Mouse (Mus musculus) kidney, embryonic 15.5 days (tissue): ENCODE data around the gene Gnb5. TPM values are rescaled to one million over a fixed set of nuclear protein-coding genes. Genes with fewer than 3 reads are reported as not detected.
A peak's percentile ranks its signal among the peaks of the same experiment; 100 is the strongest.

Source experiments
- ATAC-seq: fragments of 200-750 bp; cut with Nextera tagmentation; replicated peaks from 2 replicates; pipeline ENCODE4 v1.8.0; 2017; ENCODE audit warnings: moderate TSS enrichment; ENCODE audit not compliant: low FRiP score
- H3K27ac ChIP-seq: fragments of 300-500 bp; sonication (generic); 2 replicates; pipeline ENCODE4 v1.5.1; 2015; ENCODE audit warnings: mild to moderate bottlenecking, inconsistent platforms
- H3K27me3 ChIP-seq: fragments of 300-500 bp; sonication (generic); 2 replicates; pipeline ENCODE4 v1.6.1; 2015; ENCODE audit warnings: inconsistent platforms
- H3K36me3 ChIP-seq: fragments of 300-500 bp; sonication (generic); 2 replicates; pipeline ENCODE4 v1.6.1; 2015; ENCODE audit warnings: inconsistent platforms
- H3K4me1 ChIP-seq: fragments of 300-500 bp; sonication (generic); 2 replicates; pipeline ENCODE4 v1.6.1; 2015; ENCODE audit warnings: inconsistent platforms
- H3K4me2 ChIP-seq: fragments of 300-500 bp; sonication (generic); 2 replicates; pipeline ENCODE4 v1.6.1; 2015; ENCODE audit warnings: moderate library complexity, mild to moderate bottlenecking, inconsistent platforms
- H3K4me3 ChIP-seq: fragments of 300-500 bp; sonication (generic); replicated peaks from 2 replicates; pipeline ENCODE4 v1.5.1; 2015; ENCODE audit warnings: mild to moderate bottlenecking, inconsistent platforms
- H3K9ac ChIP-seq: fragments of 300-500 bp; sonication (generic); 2 replicates; pipeline ENCODE4 v1.6.1; 2015; ENCODE audit warnings: mild to moderate bottlenecking, inconsistent platforms
- H3K9me3 ChIP-seq: fragments of 300-500 bp; sonication (generic); replicated peaks from 2 replicates; pipeline ENCODE4 v1.6.1; 2016; ENCODE audit warnings: inconsistent platforms
- WGBS: fragments of 180-500 bp; shearing (Covaris S2); methylation state at CpG from one replicate; pipeline ENCODE4 v1.1.7; 2015; ENCODE audit warnings: mixed read lengths; 5-methylcytosine and 5-hydroxymethylcytosine counted together
- polyA plus RNA-seq: library from polyadenylated mRNA; unstranded; fragments of >200 nt; fragmentation: Nextera tagmentation; extraction: Ambion mirVana; gene quantifications from 2 replicates; pipeline ENCODE4 v1.2.1, GENCODE M21; 2015

The Gnb5 gene
- polyA plus RNA-seq, 1 experiment from 2014 or later, result 27.3 TPM

DNA sequence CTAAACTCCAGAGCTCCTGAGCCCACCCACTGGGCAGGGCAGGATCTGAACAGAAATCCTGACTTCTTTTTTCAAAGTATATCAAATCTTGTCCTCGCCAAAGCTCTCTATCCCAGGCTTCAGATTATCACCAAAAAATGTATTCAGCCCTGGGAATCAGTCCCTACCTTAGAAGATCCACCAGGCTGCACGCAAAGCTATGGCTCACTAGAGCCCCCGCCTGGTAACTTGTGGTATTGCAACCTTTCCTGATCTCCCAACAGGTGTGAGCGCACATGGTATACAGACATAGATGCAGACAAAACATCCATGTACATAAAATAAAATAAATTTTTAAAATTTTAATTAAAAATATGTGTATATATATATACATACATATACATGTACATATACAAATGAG is 5.9 kb downstream of the Gnb5 start:
- Histone ChIP-seq H3K4me3 (no peak overlapping the region), H3K4me1 (peaks cover 22% of the 10 kb centered on the region), H3K9ac (no peak overlapping the region), H3K9me3 (no peaks in the 10 kb centered on the region), H3K27me3 (no peaks in the 10 kb centered on the region), H3K36me3 (no peaks in the 10 kb centered on the region), H3K27ac (no peak overlapping the region), H3K4me2 (no peak overlapping the region)
- 20% methylated on average over 4 of the region's 4 CpGs for WGBS
- no peak for ATAC-seq

DNA sequence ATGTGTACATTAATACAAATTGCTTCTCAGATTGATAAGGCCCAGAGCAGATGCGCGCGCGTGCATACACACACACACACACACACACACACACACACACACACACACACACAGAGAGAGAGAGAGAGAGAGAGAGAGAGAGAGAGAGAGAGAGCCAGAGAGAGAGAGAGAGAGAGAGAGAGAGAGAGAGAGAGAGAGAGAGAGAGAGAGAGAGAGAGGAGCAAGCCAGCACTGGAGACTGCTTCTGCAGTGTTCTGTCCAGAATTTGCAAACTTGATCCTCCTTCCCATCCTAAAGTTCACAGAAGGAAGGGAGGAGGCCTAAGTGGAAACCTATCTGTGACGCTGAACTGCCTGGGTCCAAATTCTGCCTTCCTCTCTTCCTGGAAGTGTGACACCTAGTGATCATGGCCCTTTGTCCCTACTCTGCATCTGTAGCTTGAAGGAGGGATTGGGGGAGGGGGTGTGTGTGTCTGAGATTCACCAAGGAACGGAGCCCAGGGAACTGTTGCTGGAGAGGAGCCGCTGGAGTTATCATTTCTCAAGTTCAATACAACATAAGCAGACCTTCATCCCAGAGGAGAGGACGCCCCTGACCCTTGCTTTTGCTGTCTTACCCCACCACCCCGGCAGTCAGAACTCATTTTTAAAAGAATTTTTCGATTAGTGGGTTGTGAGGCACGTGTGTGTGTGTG is 7.2 kb downstream of the Gnb5 start:
- Histone ChIP-seq H3K4me2 (peak overlapping the region; percentile 84), H3K4me1 (peaks cover 22% of the 10 kb centered on the region), H3K4me3 (peak overlapping the region; percentile 79), H3K27ac (peak overlapping the region; percentile 82; the same call in 1 of the 2 replicates), H3K27me3 (no peaks in the 10 kb centered on the region), H3K9ac (peak overlapping the region; percentile 67; the same call in 1 of the 2 replicates), H3K9me3 (no peaks in the 10 kb centered on the region), H3K36me3 (no peaks in the 10 kb centered on the region)
- peak; percentile 17; the same call in 1 of the 2 replicates for ATAC-seq
- 5% methylated on average over 7 of the region's 11 CpGs for WGBS

DNA sequence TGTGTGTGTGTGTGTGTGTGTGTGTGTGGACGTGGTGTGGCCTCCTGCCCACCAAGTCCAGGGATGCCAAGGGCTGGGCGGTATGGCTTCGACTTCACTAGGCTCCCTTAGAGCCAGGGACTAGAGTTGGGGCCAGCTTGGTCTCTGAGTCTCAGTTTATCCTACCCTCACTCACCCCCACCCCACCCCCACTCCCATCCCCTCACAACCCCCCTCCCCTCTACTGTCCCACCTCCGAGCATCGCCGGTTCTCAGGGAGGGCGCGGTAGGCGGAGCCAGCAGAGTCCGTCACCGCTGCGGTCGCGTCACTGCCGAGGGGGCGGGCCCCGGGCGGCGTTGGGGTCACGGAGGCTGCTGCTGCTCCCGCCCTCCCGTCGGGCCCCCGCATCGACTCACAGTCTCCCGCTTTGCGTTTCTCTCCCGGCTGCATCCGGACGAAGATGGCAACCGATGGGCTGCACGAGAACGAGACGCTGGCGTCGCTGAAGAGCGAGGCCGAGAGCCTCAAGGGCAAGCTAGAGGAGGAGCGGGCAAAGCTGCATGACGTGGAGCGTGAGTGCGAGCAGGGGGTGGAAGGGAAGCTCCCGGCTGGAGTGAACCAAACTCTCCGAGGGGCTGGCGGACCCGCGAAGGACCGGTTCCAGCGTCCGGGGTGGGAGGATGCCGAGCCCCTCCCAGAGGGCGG is 7.9 kb downstream of the Gnb5 start:
- Histone ChIP-seq H3K27ac (peak overlapping the region; percentile 82), H3K9ac (peak overlapping the region; percentile 67), H3K27me3 (no peaks in the 10 kb centered on the region), H3K9me3 (no peaks in the 10 kb centered on the region), H3K4me3 (peak overlapping the region; percentile 79), H3K4me1 (peaks cover 22% of the 10 kb centered on the region), H3K4me2 (peak overlapping the region; percentile 84), H3K36me3 (no peaks in the 10 kb centered on the region)
- under 1% methylated on average over 49 of the region's 52 CpGs for WGBS
- ATAC-seq, result peak; percentile 88

DNA sequence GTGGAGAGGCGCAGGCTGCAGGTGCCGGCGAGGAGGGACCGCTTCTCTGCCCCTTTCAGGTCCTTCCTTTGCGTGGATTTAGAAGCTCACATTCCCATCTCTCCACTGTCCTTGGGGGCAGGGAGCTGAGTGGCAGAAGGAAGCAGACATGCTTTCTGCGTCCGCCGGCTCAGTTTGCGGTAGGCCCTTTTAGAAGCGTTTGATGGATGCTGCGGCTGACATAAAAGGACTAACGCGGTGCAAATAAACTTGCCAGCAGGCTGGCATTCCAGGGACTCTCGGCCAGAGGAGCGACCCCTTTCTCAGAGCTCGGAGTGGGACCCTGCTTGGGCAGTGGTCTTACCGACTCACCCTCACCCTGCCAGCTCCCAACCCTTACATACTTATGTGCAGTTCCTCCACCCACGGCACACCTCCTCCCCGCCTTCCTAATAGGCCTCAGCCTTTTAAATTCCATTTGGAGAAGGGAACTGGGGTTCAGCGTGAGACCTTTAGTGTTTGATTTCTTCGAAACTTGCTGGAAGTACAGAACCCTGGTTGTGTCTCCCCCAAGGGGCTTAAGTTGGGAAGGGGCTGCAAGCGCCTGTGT is 8.5 kb downstream of the Gnb5 start:
- ATAC-seq, result peak; percentile 52
- H3K9me3 ChIP-seq, result no peaks in the 10 kb centered on the region
- WGBS, result 3% methylated on average over 22 of the region's 22 CpGs
- H3K4me1 ChIP-seq, result peaks cover 22% of the 10 kb centered on the region
- peak overlapping the region; percentile 84 for H3K4me2 ChIP-seq
- H3K36me3 ChIP-seq, result no peaks in the 10 kb centered on the region
- H3K9ac ChIP-seq, result peak overlapping the region; percentile 67
- H3K27me3 ChIP-seq, result no peaks in the 10 kb centered on the region
- peak overlapping the region; percentile 79 for H3K4me3 ChIP-seq
- peak overlapping the region; percentile 82 for H3K27ac ChIP-seq

DNA sequence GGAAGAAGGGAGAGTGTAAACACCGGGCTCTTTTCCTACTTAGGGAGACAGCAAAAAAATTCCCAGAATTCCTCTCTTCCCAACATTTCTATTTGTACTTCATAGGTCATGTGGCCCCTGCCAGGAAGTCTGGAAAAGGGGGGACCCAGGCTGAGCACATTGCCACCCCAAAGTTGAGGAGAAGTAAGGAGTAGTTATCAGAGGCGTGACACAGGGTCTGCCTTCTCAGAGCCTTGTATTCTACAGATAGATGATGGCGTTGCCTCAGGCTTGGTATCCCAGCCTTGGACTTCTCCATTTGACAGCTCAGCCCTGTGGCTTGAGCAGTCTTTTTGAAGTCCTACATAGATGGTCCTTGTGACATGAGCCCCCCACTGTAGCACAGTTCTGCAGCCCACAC is 9.2 kb downstream of the Gnb5 start:
- no peak overlapping the region for H3K9ac ChIP-seq
- no peaks in the 10 kb centered on the region for H3K27me3 ChIP-seq
- H3K36me3 ChIP-seq, result no peaks in the 10 kb centered on the region
- no peak overlapping the region for H3K27ac ChIP-seq
- no peaks in the 10 kb centered on the region for H3K9me3 ChIP-seq
- peak overlapping the region; percentile 84 for H3K4me2 ChIP-seq
- 63% methylated on average over 3 of the region's 3 CpGs for WGBS
- peak overlapping the region; percentile 79 for H3K4me3 ChIP-seq
- peaks cover 22% of the 10 kb centered on the region for H3K4me1 ChIP-seq
- no peak for ATAC-seq

DNA sequence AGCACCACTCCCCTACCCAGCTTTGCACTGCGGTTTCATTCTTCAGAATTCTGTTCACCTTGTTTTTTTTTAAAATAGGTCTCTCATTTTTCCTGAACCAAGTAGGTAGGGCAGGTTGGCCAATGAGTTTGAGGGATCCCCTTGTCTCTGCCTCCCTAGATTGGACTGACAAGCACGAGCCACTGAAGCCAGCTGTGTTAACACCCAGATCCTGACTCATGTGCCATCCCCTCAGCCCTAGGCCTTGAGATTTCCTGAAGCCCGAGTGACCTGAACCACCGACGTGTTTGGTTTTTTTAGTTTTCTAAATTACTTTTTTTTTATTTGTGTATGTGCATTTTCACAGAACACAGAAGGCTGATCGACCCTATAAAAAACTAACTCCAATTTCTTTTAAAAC is 10.7 kb downstream of the Gnb5 start:
- H3K4me3 ChIP-seq, result no peak overlapping the region
- ATAC-seq, result no peak
- 86% methylated on average over 6 of the region's 6 CpGs for WGBS
- H3K9me3 ChIP-seq, result no peaks in the 10 kb centered on the region
- no peak overlapping the region for H3K9ac ChIP-seq
- H3K36me3 ChIP-seq, result no peaks in the 10 kb centered on the region
- peaks cover 22% of the 10 kb centered on the region for H3K4me1 ChIP-seq
- no peaks in the 10 kb centered on the region for H3K27me3 ChIP-seq
- no peak overlapping the region for H3K27ac ChIP-seq
- no peak overlapping the region for H3K4me2 ChIP-seq

DNA sequence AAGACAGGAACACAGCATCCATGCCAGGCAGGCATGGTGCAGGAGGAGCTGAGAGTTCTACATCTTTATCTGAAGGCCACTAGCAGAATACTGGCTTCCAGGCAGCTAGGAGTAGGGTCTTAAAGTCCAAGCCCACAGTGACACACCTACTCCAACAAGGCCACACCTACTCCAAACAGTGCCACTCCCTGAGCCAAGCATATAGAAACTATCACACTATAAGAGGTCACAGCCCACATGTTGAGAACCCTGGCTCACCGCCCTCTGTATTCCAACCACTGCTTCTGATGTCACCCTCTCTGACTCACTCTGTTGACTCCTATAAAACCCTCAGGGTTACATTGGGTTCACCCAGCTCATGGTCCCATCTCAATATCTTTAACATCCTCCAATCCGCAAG is 12.1 kb downstream of the Gnb5 start:
- Histone ChIP-seq H3K9me3 (no peaks in the 10 kb centered on the region), H3K9ac (no peak overlapping the region), H3K4me2 (no peak overlapping the region), H3K27ac (no peak overlapping the region), H3K4me3 (no peak overlapping the region), H3K4me1 (peaks cover 22% of the 10 kb centered on the region), H3K27me3 (no peaks in the 10 kb centered on the region), H3K36me3 (no peaks in the 10 kb centered on the region)
- WGBS, result 94% methylated on average over 2 of the region's 2 CpGs
- no peak for ATAC-seq

DNA sequence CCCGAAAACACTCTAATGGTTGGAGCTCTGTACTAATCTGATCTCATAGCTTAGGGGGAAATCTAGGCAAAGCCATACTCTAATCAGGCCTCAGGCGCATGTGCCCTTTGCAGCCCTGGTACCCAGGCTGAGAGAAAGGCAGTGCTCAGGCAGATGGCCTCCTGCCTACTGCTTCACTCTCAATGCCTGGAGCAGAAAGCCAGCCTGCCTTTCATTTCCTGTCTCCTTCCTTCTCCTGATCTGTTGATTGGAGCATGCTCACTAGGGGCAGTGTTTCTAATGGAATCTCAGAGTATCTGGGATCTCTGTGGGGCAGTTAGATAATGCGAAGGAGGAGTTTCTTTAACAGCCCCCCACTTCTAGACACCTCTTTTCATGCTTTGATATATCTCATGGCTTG is 13.3 kb downstream of the Gnb5 start:
- no peak for ATAC-seq
- WGBS, result 72% methylated on average over 3 of the region's 3 CpGs
- no peaks in the 10 kb centered on the region for H3K9me3 ChIP-seq

DNA sequence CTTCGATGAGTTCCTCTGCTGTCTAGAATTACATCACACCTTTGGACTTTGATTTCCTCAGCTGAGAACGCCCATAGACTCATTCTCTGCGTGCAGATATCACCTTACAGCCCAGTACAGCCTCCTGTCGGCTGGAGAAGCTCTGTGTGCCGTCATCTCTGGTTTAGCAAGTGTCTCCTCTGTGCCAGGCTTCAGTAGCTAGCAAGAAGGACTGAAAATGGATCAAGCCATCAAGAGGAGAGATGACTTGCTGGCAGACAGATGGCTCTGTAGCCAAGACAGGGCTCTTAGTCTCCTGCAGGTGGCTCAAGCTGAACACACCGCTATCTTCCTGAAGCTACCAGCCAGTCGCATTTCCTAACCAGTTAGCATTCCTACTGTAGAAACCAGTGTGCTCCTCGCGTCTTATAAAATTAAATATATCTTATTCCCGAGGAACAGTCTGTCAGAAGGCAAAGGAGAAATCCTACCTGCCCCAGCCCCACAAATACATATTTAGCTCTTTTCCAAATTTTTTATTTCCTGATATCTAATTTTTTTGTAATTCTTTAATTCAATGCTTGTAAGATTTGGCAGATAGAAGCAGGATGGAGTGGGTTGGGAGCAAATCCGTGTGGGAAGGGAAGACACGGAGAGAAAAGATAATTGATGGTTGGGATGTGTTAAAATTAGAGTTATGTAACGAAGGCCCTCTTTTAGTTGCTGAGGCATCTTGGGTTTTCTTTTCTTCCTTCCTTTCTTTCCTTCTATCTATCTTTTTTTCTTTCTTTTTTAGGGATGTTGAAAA is 16.2 kb downstream of the Gnb5 start:
- no peaks in the 10 kb centered on the region for H3K4me1 ChIP-seq
- peak; percentile 60; the same call in 1 of the 2 replicates for ATAC-seq
- no peak overlapping the region for H3K9ac ChIP-seq
- H3K27ac ChIP-seq, result no peak overlapping the region
- H3K36me3 ChIP-seq, result no peaks in the 10 kb centered on the region
- no peaks in the 10 kb centered on the region for H3K9me3 ChIP-seq
- whole genome bisulfite sequencing, result 57% methylated on average over 13 of the region's 13 CpGs
- H3K4me3 ChIP-seq, result no peak overlapping the region
- no peak overlapping the region for H3K4me2 ChIP-seq
- no peaks in the 10 kb centered on the region for H3K27me3 ChIP-seq

More for the DNA sequence above, 13.3 kb downstream of the Gnb5 start:
- no peak overlapping the region for H3K27ac ChIP-seq
- H3K9ac ChIP-seq, result no peak overlapping the region
- no peaks in the 10 kb centered on the region for H3K36me3 ChIP-seq
- H3K27me3 ChIP-seq, result no peaks in the 10 kb centered on the region
- H3K4me3 ChIP-seq, result no peak overlapping the region
- H3K4me1 ChIP-seq, result peaks cover 14% of the 10 kb centered on the region
- H3K4me2 ChIP-seq, result no peak overlapping the region

DNA sequence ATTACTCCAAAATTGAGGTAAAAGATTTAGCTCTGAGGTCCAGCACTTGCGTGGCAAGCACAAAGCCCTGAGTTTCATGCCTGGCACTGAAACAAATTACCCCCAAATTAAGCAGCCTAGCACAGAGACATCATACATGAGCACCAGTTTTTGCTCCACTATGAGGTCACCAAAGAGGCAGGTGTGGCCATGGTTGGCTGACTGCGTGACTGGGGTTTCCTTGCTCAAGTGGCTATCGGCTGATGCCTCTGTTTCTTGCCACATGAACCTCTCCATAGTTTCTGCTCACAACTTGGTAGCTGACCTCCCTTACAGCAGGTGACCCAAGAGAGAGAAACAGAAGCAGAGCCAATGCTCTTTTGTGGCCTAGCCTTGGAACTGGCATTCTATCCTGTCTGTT is 22.0 kb downstream of the Gnb5 start:
- Histone ChIP-seq H3K36me3 (peaks cover 23% of the 10 kb centered on the region), H3K27ac (no peak overlapping the region), H3K4me2 (no peak overlapping the region), H3K9ac (no peak overlapping the region), H3K4me3 (no peak overlapping the region), H3K4me1 (no peaks in the 10 kb centered on the region), H3K9me3 (no peaks in the 10 kb centered on the region), H3K27me3 (no peaks in the 10 kb centered on the region)
- no peak for ATAC-seq
- WGBS, result 92% methylated on average over 3 of the region's 3 CpGs

DNA sequence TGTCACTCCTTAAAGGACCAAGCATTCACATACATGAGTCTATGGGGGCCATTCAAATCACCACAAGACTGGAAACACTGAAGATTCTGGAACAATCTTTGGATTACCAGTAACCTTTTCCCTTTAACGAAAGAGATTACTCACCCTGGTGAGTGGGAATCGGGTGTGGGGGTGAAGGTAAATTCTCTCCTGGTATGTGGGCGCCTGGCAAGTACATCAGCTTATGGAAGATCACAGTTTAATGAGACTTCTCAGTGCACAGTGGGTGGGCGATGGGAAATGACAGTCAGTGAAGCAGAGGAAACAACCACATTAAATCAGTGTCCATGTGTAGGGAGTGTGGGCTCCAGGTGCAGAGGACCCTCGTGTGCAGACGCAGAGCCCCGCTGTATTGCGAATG is 24.7 kb downstream of the Gnb5 start:
- no peak for ATAC-seq
- Histone ChIP-seq H3K27me3 (no peaks in the 10 kb centered on the region), H3K4me3 (no peak overlapping the region), H3K36me3 (peaks cover 45% of the 10 kb centered on the region), H3K4me1 (no peaks in the 10 kb centered on the region), H3K27ac (no peak overlapping the region), H3K4me2 (no peak overlapping the region), H3K9ac (no peak overlapping the region), H3K9me3 (no peaks in the 10 kb centered on the region)
- 85% methylated on average over 8 of the region's 8 CpGs for WGBS

DNA sequence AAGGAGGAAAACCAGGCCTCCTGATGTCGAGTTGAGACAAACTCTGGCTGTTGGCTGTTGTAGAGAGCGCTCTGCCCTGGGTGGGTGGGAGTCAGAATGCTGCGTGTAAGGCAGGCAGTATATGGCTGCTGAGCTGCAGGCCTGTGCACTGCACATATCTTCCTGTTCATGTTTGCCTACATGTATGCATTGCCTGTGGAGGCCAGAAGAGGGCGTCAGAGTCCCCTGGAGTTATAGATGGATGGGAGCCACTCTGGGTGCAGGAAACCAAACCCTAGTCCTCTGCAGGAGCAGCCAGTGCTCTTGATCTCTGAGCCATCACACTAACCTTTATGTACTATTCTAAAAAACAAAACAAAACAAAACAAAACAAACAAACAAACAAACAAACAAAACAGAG is 28.4 kb downstream of the Gnb5 start:
- H3K4me1 ChIP-seq, result no peaks in the 10 kb centered on the region
- no peaks in the 10 kb centered on the region for H3K27me3 ChIP-seq
- ATAC-seq, result no peak
- peaks cover 71% of the 10 kb centered on the region for H3K36me3 ChIP-seq
- H3K4me2 ChIP-seq, result no peak overlapping the region
- no peak overlapping the region for H3K27ac ChIP-seq
- no peaks in the 10 kb centered on the region for H3K9me3 ChIP-seq
- no peak overlapping the region for H3K9ac ChIP-seq
- WGBS, result 85% methylated on average over 4 of the region's 4 CpGs
- H3K4me3 ChIP-seq, result no peak overlapping the region
